Mouse (Mus musculus) erythroid progenitor cell, adult 5-6 weeks (primary cell): ENCODE data around the gene Sat2. TPM values are rescaled to one million over a fixed set of nuclear protein-coding genes. Genes with fewer than 3 reads are reported as not detected.

Experiments
- ATAC-seq: replicated peaks from 2 replicates; pipeline ENCODE4 v1.8.0; 2016; ENCODE audit warnings: moderate number of reproducible peaks, mild to moderate bottlenecking, moderate TSS enrichment, inconsistent platforms; ENCODE audit not compliant: poor library complexity, low FRiP score, severe bottlenecking
- total RNA-seq, 2 experiments: library from RNA; stranded (forward) in 1 of 2; stranded (reverse) in 1 of 2; fragments of 150-400 nt in 1 of 2; fragments of 186-747, 209-891 nt in 1 of 2; gene quantifications; 2 replicates each; pipeline versions ENCODE4 v1.2.3 to v1.2.4; 2015 to 2017; ENCODE audit warnings: low replicate concordance in 2 of 2

The Sat2 gene
- total RNA-seq (2015; ENCODE audit: low replicate concordance) (not detected in 2 replicates), total RNA-seq (2017; ENCODE audit: low replicate concordance) (not detected in 2 replicates)

DNA sequence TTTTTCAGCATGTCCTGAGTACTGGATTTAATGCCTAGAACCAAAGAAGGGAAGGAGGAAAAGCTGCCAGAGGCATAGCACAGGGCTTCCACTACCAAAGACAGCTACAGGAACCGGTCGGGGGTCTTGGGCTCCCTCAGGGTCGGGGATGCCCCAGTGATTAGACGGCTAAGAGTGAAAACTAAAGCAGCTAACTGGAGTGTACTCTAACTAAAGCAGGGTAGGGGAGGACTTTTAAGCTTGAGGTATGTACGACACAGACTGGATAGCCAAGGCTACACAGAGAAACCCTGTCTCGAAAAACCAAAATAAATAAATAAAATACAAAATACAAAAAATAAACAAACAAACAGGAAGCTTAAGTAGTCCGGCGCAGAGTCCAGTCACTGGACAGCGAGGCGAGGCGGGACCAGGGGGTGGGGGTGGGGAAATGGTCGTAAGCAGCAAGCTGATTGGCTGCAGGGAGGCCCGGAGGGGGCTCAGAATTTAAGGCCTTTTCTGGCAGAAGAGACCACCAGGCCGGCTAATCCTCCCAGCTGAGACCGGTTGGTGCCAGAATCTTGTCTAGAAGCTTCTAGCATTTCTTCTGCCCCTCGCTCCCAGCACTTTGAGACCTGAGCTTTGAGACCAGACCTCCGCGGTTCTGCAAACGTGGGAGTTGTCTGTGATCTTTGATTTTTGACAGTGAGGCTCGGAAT is at the start of gene Sat2:
Sat2 (plus strand) TSS at position 454 of the 698 bp plus-strand sequence.
- 0 out of 2 replicates have a peak, but pooled peaks have one; percentile 51 for ATAC-seq

DNA sequence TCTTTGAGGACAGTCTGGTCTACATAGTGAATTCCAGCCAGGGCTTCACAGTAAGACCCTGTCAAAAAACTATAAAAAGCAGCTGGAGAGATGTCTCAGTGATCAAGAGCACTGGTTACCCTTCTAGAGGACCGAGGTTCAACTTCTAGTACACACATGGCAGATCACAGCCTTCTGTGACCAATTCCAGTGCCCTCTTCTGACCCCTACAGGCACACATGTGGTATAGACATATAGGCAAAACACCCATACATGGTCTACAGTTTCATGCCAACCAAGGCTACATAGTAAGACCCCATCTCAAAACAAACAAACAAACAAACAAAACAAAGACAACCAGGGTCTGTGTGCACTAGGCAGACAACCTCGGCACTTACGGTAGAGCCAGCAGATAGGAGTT is 46.6 kb upstream of the Sat2 start:
- ATAC-seq, result no peak

DNA sequence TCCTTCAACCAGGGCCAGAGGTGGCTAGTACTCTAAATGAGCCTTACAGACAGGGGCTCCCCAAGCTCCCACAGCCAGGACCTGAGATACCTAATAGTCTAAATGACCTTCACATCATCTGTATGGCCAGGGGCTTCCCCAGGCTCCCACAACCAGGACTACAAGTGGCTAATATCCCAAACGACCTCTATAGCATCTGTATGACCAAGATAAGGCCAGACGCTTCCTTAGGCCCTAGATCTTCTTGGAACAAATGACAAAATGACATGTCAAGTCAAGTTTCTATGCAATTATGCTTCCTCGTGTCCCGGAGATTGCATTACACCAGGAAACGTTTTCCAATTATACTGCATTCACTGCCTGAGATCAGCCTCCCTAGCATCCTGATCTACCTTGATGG is 45.5 kb upstream of the Sat2 start:
- ATAC-seq, result no peak

DNA sequence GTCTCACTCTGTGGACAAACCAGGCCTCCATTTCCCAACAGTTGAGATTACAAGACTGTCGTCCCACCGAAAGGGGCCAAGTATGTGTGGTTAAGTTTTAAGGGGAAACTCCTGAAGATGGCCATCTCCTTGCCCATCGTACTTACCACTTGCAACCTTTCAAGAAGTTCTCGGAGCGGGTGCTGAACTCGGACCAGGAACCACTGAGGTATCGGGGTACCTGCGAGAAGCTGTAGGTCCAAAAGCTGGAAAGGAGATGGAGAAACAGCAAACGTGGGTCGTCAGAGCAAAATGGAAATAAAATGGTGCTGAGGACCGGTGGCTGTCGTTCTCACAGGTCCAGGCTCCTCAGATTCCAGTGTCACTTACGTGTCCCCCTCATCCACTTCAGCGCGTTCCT is 43.5 kb upstream of the Sat2 start:
- ATAC-seq, result no peak

DNA sequence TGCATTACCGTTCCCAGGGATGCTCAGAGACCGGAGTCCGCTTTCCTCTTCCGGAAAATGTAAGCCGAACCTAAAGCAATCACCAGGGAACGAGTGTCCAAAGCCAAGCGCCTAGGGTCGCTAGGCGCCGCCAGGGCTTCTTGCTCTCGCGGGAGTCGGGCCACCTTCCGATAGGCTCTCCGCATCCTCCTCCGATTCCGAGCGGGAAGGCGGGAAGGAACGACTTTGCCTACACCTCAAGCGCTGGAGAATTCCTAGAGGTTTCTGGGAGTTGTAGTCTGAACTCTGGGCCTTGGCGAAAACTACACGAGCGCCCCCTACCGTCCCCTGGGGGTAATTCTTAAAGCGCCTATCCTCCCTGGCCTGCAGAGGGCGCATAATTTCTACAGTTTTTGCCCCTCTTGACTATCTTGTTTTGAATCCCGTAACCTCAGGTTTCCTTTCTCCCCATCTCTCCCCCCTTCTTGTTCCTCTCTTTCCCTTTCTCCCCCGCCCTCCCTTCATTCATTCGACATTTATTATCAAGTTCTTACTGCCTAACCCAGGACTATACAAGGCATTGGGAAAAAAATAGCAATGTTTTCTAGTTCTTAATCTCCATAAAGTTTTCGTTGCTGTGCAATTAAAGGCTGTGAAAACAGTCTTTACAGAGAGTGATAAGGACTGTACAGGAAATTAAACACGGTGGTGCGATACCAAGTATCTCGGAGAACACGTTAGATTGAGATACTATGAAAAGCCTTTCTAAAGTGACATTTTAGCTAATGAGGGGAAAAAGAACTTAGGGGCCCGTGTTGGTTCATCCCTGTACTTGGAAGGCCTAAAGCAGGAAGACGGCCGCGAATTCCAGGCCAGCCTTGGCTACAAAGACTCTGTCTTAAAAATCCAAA is 42.5 kb upstream of the Sat2 start:
- peak; percentile 73 for ATAC-seq

DNA sequence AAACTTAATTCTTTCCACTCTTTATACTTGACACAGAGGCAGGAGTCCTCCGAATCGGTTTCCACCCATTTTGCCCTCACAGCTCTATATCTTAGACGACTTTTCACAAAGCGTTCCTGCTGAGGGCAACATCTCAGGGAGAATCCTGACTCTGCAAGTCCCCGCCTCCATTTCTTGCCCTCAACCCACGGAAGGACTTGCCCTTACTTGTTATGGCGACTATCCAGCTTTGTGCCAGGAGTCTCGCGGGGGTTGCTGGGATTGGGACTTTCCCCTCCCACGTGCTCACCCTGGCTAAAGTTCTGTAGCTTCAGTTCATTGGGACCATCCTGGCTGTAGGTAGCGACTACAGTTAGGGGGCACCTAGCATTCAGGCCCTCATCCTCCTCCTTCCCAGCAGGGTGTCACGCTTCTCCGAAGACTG is 41.7 kb upstream of the Sat2 start, which contains the start of the genes Wrap53 and Trp53:
Wrap53 (minus strand) TSS at position 165 of the 424 bp plus-strand sequence.
Trp53 (plus strand) TSS at position 269 of the 424 bp plus-strand sequence.
- peak; percentile 58 for ATAC-seq

DNA sequence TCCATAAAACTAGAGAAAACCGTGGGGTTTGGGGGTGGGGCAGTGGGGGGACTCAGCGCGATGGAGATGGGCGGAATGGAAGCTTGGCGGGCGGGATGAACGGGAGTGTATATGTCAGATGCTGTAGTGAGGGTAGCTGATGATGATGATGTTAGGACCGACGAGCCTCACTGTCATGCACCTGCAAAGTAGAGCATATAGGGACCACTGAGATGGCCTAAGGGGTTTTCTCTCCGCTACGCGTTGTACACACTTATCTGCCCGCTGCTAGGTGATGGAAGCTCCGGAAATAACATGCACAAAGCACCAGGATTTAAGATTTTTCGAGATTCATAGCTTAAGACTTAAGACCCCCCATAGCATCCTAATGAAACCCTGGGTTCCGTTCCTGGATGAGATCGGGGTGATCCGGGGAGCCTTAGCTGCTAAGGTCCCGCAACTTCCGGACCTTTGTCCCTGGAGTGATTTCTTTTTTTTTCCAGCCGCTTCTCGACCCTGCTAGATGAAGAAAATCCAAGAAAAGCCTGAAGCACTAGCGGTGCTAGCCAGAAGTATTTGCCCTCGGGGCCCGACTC is 41.2 kb upstream of the Sat2 start:
- no peak for ATAC-seq

DNA sequence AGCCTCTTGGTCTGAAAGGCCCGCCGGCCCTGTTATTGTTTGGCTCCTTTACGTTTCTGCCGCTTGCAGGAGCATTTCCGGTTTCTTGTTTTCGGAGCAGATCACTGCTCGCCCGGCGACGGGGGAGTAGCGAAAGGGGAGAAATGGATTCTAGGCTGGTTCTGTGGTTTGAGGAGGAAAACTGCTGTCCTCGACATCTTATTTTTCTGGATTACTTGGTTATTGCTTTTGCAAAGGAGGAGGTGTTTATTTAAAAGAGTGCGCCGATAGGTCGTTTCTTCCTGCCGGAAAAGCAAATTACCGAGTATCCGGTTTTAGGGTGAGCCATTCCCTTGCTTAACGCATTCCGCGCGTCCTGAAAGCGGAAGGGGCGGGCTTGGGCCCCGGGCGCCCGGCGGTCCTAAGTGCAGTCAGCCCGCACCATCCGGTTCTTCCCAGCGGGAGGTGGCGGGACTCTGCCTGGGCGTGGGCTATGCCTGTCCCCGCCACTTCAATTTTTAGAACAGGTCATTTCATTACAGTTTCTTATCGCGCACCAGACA is 40.6 kb upstream of the Sat2 start:
- ATAC-seq, result peak; percentile 67

DNA sequence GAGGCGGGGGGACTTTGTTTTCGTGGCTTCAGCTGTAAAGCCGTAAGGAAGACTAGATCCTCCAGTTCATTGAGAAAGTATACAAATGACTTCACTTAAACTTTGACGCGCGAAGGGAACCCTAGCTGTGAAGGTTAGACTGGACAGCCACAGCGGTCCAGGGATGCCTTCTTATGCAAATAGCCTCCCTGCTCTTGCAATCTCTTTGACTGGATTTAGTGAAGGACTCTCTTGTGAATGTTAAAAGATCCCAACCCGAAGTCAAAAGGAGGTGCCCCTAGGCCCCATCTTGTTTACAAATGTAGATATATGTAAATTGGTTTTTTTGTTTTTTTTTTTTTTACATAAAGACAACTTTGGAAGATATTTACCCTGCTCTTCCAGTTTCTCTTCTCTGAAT is 40.0 kb upstream of the Sat2 start:
- no peak for ATAC-seq

DNA sequence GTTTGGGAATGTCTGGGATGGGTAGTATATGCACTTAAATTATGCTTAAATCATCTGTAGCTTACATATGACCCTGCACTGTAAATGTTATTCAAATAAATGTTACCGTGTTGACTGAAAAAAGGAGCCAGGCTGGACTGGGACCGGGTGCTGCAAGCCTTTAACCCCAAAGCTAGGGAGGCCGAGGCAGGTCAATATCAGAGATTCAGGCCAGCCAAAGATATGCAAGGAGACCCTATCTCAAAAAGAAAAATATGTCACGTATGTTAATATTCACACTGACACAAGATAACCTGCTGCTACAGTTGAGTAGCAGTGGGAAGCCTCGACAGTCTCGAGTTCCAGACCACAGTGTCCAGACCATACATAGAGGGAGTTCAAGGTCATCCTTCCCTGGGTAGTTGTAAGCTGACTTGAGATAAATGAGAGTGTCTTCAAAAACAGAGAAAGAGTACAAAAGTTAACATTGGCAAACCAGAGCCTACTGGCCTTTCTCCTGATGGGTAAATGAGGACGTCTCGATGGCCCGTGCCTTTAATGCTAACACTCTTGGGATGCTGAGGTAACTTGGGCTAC is 39.5 kb upstream of the Sat2 start:
- ATAC-seq, result no peak

DNA sequence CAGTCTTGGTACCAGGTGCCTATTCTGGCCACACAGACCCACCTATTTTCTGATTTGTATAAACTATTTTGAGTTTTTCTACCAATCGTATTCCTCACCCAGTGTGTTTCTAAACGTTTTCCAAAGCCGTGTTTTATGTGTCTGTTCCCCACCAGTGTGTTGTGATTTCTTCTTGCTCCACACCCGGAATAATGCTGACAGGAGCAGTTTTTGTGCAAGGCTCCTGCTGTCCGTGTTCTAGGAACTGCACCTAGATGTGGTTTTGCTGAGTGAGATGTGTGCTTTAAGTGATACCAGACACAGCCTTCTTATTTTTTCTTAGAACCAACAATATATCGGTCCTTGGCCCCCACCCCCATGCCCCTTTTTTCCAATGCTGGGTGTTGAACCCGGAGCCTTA is 37.8 kb upstream of the Sat2 start:
- ATAC-seq, result no peak

DNA sequence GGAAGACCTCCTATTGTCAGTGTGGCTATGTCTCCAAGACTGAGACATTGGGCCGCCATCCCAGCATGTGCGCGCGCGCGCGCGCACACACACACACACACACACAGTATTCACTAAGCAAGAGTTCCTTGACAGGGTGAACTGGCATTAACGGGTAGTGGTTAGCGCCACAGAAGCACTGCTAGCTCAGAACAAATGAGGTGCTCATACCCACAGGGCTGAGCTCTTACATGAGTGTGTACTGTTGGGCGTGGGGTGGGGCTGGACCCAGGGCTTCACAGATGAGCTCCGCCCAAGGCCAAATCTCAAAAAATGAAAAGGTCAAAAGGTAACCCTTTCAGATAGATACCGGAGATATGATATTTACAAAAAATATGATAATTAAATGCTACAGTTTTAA is 36.9 kb upstream of the Sat2 start:
- 0 out of 2 replicates have a peak, but pooled peaks have one; percentile 20 for ATAC-seq

DNA sequence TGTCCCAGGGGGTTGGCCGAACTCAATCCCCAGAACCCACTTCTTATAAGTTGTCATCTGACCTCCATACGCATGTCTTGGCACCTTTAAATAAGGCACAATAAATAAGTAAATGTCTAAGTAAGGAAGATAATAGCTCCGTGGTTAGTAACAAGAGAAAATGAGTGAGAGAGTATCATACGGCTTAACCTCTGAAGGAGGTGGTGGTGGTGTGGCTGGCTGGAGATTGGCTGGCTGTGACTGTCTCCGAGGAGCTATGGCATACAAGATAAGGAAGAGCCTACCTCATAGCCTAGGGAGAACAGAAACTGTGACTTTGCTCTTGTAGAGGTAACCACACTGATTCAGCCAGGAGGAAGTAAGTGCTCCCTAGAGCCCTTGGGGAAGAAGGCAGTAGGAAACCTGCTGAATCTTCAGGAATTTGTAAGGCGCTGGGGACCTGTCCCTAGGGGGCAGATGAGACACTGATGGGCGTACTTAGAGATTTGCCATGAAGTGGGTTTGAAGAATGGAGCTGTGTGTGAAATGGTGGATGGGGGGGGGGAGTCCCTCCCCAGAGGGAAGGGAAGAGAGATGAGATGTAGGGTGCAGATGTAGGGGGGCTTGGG is 36.0 kb upstream of the Sat2 start:
- ATAC-seq, result peak; percentile 74

DNA sequence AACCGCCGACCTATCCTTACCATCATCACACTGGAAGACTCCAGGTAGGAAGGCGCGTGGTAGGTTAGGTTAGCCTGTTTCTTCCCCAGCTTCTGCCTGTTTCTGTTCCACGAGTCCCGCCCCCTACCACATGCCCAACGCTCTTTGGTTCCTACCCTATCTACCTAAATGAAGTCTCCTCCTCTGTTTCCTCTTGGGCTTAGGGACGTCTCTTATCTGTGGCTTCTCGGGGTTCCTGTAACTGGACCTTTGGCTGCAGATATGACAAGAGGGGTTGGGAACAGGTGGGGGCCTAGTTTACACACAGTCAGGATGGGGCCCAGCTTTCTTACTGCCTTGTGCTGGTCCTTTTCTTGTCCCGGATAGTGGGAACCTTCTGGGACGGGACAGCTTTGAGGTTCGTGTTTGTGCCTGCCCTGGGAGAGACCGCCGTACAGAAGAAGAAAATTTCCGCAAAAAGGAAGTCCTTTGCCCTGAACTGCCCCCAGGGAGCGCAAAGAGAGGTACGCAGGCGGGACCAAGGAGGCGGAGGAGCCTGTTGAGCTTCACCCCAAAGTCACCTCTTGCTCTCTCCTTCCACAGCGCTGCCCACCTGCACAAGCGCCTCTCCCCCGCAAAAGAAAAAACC is 32.5 kb upstream of the Sat2 start:
- peak; percentile 22; the same call in 1 of the 2 replicates for ATAC-seq

DNA sequence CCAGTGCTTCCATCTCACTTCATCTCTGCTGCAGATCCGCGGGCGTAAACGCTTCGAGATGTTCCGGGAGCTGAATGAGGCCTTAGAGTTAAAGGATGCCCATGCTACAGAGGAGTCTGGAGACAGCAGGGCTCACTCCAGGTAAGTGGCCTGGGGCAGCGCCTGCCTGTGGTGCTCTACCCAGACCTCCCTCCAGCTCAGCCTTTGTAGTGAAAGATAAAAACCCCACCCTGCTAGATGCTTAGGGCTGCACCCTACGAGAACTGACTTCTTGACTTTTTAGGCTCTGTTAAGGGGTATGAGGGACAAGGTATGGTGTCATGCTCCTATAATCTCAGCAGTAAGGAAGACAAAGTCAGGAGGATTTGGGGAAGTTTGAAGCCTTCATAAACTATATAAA is 31.2 kb upstream of the Sat2 start:
- ATAC-seq, result peak; percentile 47

DNA sequence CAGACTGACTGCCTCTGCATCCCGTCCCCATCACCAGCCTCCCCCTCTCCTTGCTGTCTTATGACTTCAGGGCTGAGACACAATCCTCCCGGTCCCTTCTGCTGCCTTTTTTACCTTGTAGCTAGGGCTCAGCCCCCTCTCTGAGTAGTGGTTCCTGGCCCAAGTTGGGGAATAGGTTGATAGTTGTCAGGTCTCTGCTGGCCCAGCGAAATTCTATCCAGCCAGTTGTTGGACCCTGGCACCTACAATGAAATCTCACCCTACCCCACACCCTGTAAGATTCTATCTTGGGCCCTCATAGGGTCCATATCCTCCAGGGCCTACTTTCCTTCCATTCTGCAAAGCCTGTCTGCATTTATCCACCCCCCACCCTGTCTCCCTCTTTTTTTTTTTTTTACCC is 30.4 kb upstream of the Sat2 start:
- no peak for ATAC-seq

DNA sequence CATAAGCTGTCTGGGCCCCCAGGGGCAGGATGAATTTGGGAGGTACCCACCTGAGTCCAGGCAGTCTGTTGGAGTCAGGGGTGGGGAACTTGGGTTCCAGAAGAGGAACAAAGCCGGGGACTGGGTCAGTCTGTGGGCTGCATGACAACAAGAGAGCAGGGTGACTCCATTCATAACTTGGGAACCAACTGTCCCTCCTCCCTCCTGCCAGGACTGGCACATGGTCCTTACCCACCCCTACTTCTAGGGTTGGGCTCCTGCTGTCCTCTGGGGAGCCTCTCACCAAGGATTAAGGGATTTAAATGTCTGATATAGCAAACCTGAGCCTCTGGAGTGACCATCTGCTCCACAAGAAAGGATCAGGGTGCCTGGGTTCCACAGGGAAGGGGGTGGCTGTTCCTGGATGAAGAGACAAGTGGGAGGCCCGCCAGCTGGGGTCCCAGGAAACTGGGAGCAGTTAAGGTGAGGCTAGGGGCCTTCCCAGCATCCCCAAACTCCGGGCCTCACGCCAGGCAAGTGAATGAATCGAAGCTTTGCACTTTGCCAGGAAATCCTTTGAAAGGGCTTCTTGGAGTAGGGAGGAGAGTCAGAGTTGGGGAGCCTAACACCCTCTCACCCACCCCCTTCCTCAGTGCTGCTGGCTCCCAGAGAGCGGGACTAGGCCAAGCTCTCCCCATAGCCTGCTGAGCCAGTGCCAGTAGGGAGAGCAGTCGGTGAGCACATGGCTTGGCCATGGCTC is 29.8 kb upstream of the Sat2 start:
- no peak for ATAC-seq

DNA sequence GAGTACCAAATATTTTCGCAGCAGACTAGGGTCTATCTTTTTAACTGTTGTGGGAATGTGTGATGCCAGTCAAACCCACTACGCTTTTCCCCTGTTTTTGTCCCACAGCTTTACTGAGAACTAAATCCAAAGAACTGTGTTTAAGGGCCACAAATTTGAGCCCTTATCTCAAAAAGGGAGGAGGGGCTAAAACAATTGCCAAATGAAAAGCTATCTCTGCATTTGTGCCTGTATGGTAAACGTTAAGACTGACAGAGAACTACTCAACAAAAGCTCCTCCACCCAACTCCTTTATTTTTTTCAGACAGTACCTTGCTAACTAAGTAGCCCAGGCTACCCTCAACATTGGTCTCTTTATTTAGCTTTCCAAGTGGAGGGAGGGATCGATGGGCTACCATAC is 29.0 kb upstream of the Sat2 start:
- no peak for ATAC-seq
